Mouse (Mus musculus): ENCODE data around the gene Usp7.

Usp7 gene

DNA sequence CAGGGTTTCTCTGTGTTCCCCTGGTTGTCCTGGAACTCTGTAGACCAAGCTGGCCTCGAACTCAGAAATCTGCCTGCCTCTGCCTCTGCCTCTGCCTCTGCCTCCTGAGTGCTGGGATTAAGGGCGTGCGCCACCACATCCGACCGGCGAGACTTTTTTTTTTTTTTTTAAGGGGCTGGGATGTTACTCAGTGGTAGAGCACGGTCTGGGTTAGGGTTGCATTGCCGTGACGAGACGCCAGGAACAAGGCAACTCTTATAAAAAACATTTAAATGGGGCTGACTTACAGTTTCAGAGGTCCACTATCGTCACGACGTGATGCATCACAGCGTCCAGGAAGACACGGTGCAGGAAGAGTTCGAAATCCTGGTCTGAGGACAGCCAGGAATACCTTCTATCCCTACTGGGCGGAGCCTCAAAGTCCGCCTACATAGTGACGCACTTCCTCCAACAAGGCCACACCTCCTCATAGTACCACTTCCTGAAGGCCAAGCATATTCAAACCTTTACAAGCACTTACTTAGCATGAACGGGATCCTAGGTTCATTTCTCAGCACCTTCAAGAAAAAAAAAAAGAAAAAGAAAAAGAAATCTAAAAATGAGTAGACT, at the start of gene Usp7:
TSS of gene Usp7 (minus strand) at position 360 of the 609 bp plus-strand sequence.
- no peak for DNase-seq (ENCODE audit: low spot score in 2 of 2)

DNA sequence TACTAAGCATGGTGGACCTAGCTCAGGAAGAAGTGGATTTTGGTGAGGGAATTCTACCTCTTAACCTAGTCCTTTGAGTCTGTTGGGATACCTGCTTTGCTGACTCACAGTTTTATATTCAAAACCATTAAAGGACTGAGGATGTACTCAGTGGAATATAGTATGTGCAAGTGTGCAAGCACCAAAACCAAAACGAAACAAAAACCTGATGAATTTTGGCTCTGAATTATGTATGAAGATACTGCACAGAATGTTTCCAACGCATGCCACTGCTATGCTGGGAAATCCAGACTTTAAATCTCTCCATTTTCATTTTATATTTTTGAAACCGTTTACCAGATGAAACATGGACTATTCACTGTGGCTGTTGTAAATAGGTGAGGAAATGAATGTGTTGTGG, 48.4 kb upstream of the Usp7 start:
- DNase-seq (ENCODE audit: low spot score in 2 of 2) = no peak

DNA sequence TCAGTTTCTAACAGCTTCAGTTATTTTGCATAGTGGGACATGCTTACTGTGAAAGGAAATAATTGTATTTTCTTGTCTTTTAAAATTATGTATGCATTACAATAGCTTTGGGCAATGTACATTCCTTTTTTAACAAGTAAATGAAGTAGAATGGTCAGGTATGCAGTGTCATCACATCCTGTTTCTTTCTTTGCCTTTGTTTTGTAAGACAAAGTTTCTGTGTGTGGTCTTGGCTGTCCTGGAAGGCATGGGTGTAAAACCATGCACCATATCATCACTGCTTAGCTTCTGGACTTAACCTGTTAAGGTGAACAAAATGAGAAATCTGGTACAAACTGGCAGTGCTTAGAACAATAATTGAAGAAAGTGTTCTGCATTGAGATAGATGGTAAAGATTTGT, 46.8 kb upstream of the Usp7 start:
- no peak for DNase-seq (ENCODE audit: low spot score in 2 of 2)

DNA sequence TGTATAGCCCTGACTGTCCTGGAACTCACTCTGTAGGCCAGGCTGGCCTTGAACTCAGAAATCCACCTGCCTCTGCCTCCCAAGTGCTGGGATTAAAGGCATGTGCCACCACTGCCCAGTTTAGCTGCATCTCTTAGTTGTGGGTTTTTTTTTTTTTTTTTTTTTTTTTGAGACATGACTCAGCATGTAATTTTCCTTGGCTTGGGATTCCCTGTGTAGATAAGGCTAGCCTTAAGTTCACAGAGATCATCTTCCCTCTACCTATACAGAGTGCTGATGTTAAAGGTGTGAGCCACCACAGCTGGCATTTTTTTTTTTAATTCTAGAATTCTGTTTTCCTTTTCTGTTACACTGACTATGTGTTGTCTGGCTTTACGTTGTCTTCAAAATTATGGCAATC, 45.5 kb upstream of the Usp7 start:
- no peak for DNase-seq (ENCODE audit: low spot score in 2 of 2)

DNA sequence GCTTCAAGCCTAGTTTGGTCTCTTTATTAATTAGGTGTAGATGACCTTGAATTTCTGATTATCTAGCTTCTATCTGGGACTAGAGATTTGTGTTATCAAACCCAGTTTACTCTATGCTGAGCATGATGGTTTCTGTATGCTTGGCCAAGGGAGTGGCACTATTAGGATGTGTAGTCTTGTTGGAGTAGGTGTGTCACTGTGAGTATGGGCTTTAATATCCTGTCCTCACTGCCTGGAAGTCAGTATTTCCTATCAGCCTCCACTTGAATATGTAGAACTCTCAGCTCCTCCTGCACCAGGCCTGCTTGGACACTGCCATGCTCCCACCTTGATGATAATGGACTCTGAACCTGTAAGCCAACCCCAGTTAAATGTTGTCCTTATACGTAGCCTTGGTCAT, 44.8 kb upstream of the Usp7 start:
- DNase-seq (ENCODE audit: low spot score in 2 of 2) = no peak

DNA sequence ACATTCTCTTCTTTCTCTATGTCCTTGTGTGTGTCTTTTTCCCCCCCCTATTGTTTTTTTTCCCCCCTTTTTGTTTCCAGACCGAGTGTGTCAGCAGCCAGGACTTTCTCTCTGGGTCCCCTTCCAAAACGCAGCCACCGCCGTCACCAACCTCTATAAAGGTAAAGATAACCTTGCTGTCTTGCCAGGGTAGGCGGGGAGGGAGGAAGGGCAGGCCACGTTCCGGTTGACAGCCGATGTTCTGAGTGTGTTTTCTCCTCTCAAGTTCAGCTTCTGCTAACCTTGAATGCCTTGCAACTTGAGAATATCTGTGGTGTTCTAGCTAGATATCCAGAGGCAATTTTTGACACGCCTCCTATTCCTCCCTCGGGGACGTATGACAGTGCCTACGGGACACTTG, 39.1 kb upstream of the Usp7 start:
- DNase-seq (ENCODE audit: low spot score in 2 of 2) = no peak

DNA sequence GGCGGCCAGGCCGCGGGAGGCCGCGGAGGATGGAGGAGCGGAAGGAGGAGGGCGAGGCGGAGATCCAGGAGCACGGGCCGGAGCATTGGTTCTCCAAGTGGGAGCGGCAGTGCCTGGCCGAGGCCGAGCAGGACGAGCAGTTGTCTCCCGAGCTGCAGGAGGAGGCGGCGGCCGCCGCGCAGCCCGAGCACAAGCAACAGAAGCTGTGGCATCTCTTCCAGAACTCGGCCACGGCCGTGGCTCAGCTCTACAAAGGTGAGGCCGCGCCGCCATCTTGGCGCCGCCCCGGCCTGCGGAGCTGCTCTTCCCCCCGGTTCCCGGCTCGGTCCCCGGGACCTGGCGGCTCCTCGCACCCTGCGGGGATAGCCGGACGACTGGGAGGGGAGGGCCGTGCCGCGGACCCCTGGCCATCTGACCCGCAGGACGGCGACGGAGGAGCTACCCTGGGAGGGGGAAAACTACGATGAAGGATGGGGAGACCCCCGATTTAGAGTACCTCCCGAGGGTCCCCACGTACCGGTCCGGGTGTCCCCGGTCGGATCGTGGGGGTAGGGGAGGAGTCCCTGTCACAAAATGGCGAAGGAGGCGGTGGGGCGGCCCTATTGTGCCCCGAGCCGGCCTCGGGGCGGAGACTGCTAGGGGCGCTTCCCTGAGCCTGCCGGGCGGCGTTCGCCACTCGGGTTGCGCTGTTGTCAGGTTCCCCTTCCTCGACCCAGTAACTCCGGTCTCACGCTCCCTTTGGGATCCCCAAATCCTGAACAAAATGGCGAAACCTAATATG, 38.5 kb upstream of the Usp7 start:
- peak; percentile 71 to 79 for DNase-seq (ENCODE audit: low spot score in 2 of 2)

DNA sequence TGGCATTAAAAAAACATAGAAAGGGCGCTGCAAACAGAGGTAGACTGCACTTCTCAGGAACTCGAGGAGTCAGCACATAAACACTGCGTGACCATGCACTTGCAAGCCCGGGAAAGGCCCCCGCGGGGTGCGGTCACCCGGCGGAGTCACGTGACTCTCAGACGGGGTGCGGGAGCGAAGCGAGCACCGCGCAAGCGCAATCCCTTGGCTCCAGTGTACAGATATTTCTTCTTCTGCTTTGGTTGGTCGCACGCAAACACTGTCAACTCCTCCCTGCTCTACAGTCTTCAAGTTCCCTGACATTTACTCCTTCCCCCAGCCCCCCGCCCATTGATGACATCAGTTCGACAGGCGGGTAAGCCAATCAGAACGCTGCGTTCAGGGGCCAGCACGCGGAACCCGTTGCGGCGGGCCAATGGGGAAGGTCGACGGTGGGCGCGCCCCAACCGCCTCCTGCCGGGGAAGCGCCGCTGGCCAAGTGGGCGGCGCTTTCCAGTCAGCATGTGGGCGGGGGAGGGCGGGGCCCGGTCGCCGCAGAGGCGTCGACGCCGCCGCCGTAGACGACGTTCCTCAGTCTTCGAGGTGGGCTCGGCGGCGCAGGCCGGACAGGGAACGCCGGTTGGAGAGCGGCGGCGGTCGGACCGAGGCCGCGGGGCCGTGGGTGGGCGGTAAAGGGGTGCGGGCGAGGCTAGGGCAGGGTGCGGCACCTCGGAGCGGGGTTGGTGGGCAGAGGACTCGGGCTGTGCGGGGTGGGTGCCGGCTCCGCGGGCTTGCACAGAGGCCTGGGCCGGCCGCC, 37.7 kb upstream of the Usp7 start, which contains the start of gene 1810013L24Rik:
TSS of gene 1810013L24Rik (plus strand) at position 537 of the 796 bp plus-strand sequence.
- peak; percentile 99 for DNase-seq (ENCODE audit: low spot score in 2 of 2)

DNA sequence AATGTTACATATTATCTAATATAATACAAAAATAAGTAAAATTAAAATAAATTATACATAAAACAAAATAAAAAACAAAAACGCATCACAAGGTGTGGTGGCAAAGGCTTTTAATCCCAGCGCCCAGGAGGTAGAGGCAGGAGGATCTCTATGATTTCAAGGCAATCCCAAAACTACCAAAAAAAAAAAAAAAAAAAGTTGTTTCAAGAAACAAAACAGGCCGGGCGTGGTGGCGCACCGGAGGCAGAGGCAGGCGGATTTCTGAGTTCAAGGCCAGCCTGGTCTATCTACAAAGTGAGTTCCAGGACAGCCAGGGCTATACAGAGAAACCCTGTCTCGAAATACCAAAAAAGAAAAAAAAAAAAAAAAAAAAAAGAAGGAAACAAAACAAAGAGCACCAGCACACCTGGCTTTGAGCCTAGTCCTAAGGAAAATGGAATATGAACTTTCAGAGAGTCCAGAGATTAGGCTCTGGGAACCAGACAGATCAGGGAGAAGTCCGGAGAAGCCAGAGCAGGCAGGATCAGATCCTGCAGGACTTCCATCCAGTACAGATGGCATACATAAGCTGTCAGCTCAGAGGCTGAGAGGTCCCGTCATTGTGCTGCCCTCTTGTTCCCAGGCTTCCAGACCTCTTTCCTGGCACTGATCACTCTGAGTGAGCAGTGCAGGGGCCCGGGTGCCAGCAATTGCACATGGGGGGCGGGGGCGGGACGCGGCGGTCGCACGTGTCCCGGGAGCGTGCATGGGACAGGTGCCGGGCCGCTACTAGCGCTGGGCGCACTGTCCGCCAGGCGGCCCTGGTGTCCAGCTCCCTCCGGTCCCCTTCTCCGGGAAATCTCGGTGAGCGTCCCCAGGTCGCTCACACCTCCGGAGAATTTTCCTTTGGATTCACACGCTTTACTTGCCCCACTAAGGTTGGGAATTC, 36.8 kb upstream of the Usp7 start:
- DNase-seq (ENCODE audit: low spot score in 2 of 2) = peak in 1 of 2 experiments; percentile 72

DNA sequence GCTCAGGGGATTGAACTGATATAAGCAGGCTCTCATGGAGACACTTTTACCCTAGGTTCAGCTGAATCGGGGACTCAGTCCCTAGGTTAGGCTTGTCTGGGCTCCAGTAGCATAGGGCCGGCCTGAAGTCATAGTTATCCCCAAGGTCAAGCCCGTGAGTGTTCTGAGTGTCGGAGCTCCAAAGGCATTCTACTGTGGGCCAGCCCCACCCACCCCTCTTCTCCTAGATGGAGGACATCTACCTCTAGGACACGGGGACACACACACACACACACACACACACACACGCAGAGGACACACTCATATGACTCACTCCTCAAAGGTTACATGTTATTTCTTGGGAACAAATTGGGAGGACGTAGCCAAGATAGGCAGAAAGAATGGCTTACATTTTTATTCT, 35.3 kb upstream of the Usp7 start:
- no peak for DNase-seq (ENCODE audit: low spot score in 2 of 2)

DNA sequence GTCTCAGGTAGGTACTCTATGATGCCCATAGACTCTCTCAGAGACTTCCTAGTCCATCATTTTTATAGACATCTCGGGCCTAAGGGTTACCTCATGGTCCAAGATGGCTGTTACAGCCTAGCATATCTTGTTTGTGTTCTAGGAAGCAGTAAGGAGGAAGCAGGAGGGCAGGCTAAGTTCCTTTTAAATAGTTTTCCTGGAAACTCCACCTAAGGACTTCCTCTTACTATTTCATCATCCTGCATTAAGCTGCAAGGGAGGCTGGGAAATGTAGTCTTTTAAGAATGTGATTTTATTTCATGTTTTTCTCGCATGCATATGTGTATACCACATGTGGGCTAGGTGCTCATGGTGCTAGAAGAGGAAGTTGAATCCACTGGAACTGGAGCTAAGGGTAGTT, 31.6 kb upstream of the Usp7 start:
- DNase-seq (ENCODE audit: low spot score in 2 of 2) = no peak

DNA sequence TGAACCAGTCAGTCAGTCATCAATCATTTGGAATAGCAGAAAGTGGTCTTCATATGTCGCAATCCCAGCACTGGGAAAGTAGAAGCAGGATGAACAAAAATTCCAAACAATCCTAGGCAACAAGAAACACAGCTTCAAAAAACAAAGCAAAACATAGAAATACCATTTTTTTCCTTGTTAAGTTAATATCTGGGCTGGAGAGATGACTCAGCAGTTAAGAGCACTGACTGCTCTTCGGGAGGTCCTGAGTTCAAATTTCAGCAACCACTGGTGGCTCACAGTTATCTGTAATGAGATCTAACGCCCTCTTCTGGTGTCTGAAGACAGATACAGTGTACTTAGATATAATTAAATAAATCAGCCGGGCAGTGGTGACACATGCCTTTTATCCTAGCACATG, 30.5 kb upstream of the Usp7 start:
- no peak for DNase-seq (ENCODE audit: low spot score in 2 of 2)

DNA sequence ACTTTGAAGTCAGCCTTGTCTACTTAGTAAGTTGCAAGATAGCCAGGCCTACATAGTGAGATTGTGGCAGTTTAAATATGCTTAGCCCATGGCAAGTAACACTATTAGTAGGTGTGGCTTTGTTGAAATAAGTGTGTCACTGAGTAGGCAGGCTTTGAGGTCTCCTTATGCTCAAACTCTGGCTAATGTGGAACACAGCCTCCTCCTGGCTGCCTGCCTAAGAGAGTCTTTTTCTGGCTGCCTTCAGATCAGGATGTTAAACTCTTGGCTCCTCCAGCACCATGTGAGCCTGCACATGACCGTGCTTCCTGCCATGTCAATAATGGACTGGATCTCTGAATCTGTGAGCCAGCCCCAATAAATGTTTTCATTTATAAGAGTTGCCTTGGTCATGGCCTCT, 29.3 kb upstream of the Usp7 start:
- peak; percentile 53 to 60 for DNase-seq (ENCODE audit: low spot score in 2 of 2)

DNA sequence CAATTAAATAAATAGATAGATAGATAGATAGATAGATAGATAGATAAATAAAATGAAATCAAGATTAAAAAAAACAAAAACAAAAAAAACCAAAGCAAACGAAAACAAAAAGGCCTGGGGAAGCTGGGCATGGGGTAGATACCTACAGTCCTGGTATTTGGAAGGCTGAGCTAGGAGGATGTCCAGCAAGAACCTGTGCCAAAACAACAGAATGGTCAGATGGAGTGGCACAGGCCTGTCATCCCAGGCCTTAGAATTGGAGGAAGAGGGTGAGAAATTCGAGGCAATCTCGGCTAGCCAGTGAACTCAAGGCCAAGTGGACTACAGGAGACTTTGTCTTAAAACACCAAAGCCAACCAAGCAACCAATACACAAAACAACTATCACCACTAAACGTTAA, 25.8 kb upstream of the Usp7 start:
- no peak for DNase-seq (ENCODE audit: low spot score in 2 of 2)

DNA sequence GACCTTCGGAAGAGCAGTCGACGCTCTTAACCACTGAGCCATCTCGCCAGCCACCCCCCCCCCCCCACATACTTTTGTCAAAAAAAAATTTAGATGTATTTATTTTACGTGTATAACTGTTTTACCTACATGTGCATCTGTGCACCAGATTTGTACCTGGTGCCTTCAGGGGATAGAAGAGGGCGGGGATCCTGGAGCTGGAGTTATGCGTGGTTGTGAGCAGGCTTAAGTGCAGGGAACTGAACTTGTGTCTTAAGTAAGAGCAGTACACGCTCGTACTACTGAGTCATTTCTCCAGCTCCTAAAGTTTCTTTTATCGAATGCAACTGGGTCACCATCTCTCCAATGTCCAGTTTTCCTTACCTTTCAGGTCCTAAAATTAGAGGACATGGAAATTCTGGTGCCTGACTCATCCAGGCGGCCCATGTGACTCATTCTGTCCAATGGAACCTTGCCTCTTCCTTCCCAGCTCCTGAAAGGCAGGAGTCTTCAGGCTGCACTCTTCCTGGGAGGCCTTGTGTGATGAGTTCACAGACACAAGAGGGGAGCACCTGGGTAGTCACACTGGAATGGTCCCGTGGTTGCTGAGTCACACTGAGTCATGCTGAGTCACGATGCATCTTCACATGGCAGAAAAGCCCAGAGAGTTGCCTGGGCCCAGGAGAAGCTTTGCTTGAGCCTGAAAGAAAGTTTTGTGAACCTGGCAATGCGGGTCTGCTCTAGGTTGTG, 18.5 kb upstream of the Usp7 start:
- DNase-seq (ENCODE audit: low spot score in 2 of 2) = no peak

DNA sequence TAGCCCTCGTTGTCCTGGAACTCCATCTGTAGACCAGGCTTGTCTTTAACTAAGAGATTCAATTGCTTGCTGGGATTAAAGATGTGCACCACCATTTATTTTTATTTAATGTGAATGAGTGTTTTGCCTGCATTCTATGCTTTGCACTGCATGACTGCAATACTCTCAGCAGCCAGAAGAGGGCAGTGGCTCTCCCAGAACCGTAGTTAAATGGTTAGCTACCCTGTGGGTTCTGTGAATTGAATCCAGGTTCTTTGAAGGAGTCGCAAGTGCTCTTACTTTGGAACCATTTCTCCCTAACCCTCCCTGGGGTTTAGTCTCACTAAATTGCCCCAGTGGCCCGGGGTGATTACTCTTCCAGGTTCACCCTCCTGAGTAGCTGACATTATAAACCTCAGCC, 14.6 kb upstream of the Usp7 start:
- DNase-seq (ENCODE audit: low spot score in 2 of 2) = no peak

DNA sequence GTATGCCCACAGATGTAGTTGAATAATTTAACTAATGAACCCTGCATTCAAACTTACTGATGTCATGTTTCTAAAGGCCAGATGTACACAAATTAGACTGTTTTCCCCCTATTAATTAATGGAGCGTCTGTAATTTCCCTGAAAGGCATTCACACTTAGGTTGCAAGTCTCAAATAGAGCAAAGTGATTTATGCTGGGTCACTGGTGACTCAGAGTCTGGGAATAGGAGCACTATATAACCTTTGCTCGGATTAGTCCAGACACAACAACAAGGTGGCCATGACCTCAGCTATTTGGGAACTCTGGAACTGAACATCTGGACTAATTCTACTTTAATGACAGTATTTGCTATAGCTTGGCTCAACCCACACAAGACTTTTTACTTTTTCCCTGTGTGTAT, 3.8 kb upstream of the Usp7 start:
- no peak for DNase-seq (ENCODE audit: low spot score in 2 of 2)

DNA sequence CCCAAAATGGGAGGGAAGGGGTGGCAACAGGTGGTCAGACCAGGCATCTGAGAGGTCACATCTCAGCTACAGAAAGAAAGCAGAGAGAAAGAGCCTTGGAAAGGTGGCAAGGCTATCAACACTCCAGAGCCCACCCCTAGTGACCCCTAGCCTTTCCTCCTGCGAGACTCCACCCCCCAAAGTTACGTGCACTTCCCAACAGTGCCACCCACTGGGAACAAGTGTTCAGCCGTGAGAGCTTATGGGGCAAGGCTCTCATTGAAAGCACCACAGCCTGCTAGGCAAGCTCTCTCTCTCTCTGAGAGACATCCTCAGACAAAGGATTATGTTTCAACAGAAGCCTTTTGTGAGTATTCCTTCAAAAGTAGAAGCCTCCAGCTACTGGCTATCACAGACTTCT, 2.8 kb upstream of the Usp7 start:
- DNase-seq (ENCODE audit: low spot score in 2 of 2) = no peak

DNA sequence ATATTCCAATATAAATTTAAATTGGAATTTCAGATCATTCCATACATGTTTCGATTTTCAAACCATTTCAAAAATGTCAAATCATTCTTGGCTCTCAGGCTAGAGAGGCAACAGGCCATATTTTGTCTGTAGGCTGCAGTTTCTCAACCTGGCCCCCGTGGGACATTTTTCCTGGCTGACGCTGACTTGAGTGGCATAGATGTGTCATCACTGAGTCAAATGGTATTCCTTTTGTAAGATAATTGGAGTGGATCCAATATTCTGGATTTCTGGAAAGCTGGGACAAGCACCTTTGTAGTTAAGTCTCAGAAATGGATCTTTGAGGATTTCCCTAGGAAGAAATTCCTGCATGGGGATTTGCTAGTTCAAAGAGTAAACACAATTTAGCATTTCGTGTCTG, 1.2 kb downstream of the Usp7 start:
- no peak for DNase-seq (ENCODE audit: low spot score in 2 of 2)

DNA sequence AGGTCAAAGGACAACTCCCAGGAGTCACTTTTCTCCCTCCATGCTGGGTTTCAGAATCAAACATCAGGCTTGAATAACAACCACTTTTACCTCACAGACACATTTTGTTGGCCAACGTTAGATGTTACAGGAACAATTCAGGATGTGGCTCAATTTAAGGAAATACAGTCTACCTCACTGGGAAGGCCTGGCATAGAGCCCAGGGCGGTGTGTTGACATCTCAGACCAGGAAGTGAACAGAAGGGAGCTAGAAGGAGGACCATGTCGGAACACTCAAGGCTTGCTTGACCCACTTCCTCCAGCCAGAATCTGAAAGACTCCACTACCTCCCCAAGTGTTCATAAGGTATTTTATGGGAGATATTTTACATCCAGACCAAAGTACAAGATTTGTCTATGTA, 7.4 kb downstream of the Usp7 start:
- no peak for DNase-seq (ENCODE audit: low spot score in 2 of 2)
